Mouse (Mus musculus) midbrain, embryonic 13.5 days (tissue): Measurements from ENCODE around the gene Ppp1r3e. TPM values are rescaled to one million over a fixed set of nuclear protein-coding genes. Genes with fewer than 3 reads are reported as not detected.

Source experiments
- ATAC-seq: fragments of 200-750 bp; cut with Nextera tagmentation; 2 replicates; pipeline ENCODE4 v1.8.0; 2017; ENCODE audit warnings: mild to moderate bottlenecking, moderate TSS enrichment, moderate library complexity
- H3K27ac ChIP-seq: fragments of 300-500 bp; sonication (generic); 2 replicates; pipeline ENCODE4 v1.5.1; 2015; ENCODE audit warnings: inconsistent platforms, mild to moderate bottlenecking, moderate library complexity
- H3K27me3 ChIP-seq: fragments of 300-500 bp; sonication (generic); 2 replicates; pipeline ENCODE4 v1.6.1; 2015; ENCODE audit warnings: mild to moderate bottlenecking, inconsistent platforms
- H3K36me3 ChIP-seq: fragments of 300-500 bp; sonication (generic); 2 replicates; pipeline ENCODE4 v1.6.1; 2015; ENCODE audit warnings: mild to moderate bottlenecking, inconsistent platforms
- H3K4me1 ChIP-seq: fragments of 300-500 bp; sonication (generic); replicated peaks from 2 replicates; pipeline ENCODE4 v1.6.1; 2015; ENCODE audit warnings: inconsistent platforms
- H3K4me2 ChIP-seq: fragments of 300-500 bp; sonication (generic); replicated peaks from 2 replicates; pipeline ENCODE4 v1.6.1; 2015; ENCODE audit warnings: moderate library complexity, mild to moderate bottlenecking, inconsistent platforms
- H3K4me3 ChIP-seq: fragments of 300-500 bp; sonication (generic); replicated peaks from 2 replicates; pipeline ENCODE4 v1.5.1; 2015; ENCODE audit warnings: mild to moderate bottlenecking, inconsistent platforms
- H3K9ac ChIP-seq: fragments of 300-500 bp; sonication (generic); replicated peaks from 2 replicates; pipeline ENCODE4 v1.6.1; 2015; ENCODE audit warnings: mild to moderate bottlenecking, inconsistent platforms
- H3K9me3 ChIP-seq: fragments of 300-500 bp; sonication (generic); 2 replicates; pipeline ENCODE4 v1.6.1; 2016; ENCODE audit warnings: mild to moderate bottlenecking, inconsistent platforms
- WGBS: fragments of 180-500 bp; shearing (Covaris S2); methylation state at CpG from one replicate; pipeline ENCODE4 v1.1.7; 2015; 5-methylcytosine and 5-hydroxymethylcytosine counted together
- polyA plus RNA-seq: library from polyadenylated mRNA; unstranded; fragments of >200 nt; fragmentation: Nextera tagmentation; extraction: Ambion mirVana; gene quantifications from 2 replicates; pipeline ENCODE4 v1.2.1, GENCODE M21; 2015

The Ppp1r3e gene
- polyA plus RNA-seq, 1 experiment from 2014 or later: 0.98 TPM

DNA sequence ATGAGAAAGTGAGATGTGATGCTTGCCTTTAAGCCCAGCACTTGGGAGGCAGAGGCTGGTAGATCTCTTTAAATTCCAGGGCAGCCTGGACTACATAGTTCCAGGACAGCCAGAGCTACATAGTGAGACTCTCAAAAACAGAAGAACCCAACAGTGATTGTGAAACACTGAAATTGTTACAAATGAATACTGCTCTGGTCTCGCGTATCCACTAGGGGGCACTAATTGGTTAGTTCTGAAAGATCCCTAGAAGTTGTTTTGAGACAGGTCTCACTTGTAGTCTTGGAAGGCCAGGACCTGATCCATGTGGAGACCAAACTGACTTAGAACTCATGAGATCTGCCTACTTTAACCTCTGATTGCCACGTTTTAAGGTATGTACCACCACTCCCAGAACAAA is 23.0 kb upstream of the Ppp1r3e start:
- H3K4me2 ChIP-seq: no peak overlapping the region
- ATAC-seq: peak; percentile 63
- WGBS: under 1% methylated on average over 3 of the region's 3 CpGs

DNA sequence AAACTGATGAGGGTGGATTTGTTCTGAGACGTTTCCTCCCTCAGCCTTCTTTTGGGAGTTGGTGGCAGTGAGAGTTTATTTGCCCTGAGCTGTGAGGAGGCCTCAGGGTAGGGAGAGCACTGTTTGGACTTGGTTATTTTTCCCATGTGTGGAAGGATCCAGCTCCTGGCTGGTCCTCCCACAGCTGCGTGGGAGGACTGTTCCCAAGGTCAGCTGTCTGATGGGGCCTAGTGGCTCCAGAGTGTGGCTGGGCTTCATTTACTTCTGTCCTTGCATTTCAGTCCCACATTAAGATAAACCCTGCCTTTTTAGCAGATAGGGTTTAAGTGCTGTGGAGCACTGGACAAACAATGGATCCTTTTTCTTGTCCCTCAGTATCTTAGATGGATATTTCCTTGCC is 20.1 kb upstream of the Ppp1r3e start:
- no peak overlapping the region; the same call in 1 of the 2 replicates for H3K4me3 ChIP-seq
- no peak overlapping the region for H3K9ac ChIP-seq
- H3K36me3 ChIP-seq: peaks cover 37% of the 10 kb centered on the region
- no peak overlapping the region for H3K4me2 ChIP-seq
- no peaks in the 10 kb centered on the region for H3K9me3 ChIP-seq
- peaks cover 29% of the 10 kb centered on the region for H3K4me1 ChIP-seq
- 70% methylated on average over 2 of the region's 2 CpGs for WGBS
- H3K27ac ChIP-seq: no peak overlapping the region
- H3K27me3 ChIP-seq: no peaks in the 10 kb centered on the region
- no peak for ATAC-seq

More for the DNA sequence above, 23.0 kb upstream of the Ppp1r3e start:
- H3K27me3 ChIP-seq: no peaks in the 10 kb centered on the region
- peaks cover 55% of the 10 kb centered on the region for H3K36me3 ChIP-seq
- peaks cover 20% of the 10 kb centered on the region for H3K4me1 ChIP-seq
- H3K9ac ChIP-seq: no peak overlapping the region
- no peak overlapping the region for H3K4me3 ChIP-seq
- no peaks in the 10 kb centered on the region for H3K9me3 ChIP-seq
- peak overlapping the region; percentile 1; the same call in 1 of the 2 replicates for H3K27ac ChIP-seq

GRCm38 (mm10) chr14:54894296-54895151 is 17.2 kb upstream of the Ppp1r3e start:
- Histone ChIP-seq H3K36me3 (peaks cover 37% of the 10 kb centered on the region), H3K4me2 (peak overlapping the region; percentile 66), H3K9me3 (no peaks in the 10 kb centered on the region), H3K9ac (peak overlapping the region; percentile 100), H3K27me3 (no peaks in the 10 kb centered on the region), H3K27ac (peak overlapping the region; percentile 97), H3K4me3 (peak overlapping the region; percentile 92), H3K4me1 (peaks cover 29% of the 10 kb centered on the region)
- peak; percentile 60; the same call in 1 of the 2 replicates for ATAC-seq
- under 1% methylated on average over 53 of the region's 54 CpGs for WGBS

GRCm38 (mm10) chr14:54893651-54894181 is 16.4 kb upstream of the Ppp1r3e start:
- peak overlapping the region; percentile 97 for H3K27ac ChIP-seq
- H3K4me2 ChIP-seq: peak overlapping the region; percentile 51
- ATAC-seq: peak; percentile 99
- peaks cover 29% of the 10 kb centered on the region for H3K4me1 ChIP-seq
- peaks cover 31% of the 10 kb centered on the region for H3K36me3 ChIP-seq
- peak overlapping the region; percentile 92 for H3K4me3 ChIP-seq
- H3K9me3 ChIP-seq: no peaks in the 10 kb centered on the region
- peak overlapping the region; percentile 100 for H3K9ac ChIP-seq
- no peaks in the 10 kb centered on the region for H3K27me3 ChIP-seq
- under 1% methylated on average over 38 of the region's 38 CpGs for WGBS

DNA sequence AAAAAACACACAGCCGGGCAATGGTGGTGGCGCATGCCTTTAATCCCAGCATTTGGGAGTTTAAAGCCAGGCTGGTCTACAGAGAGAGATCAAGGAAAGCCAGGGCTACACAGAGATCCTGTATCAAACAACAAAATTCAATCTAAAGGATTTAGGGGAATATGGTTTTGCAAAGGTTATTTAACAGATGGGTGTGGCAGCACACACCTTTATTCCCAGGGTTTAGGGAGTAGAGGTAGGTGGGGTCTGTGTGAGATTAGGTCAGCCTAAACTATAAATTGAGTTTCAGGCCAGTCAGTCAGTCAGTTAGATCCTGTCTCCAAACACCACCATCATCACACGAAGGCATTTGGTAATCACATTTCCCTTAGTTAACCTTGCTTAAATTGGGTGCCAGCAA is 14.8 kb upstream of the Ppp1r3e start, which contains the start of gene Pabpn1:
Pabpn1 (plus strand) TSS at position 301 of the 400 bp plus-strand sequence.
- Histone ChIP-seq H3K4me2 (peak within 1 kb of the TSS; percentile 51), H3K4me1 (peaks cover 23% of the 10 kb centered on the region), H3K9ac (peak within 1 kb of the TSS; percentile 2; the same call in 1 of the 2 replicates), H3K36me3 (peaks cover 21% of the 10 kb centered on the region), H3K4me3 (peak within 1 kb of the TSS; percentile 40), H3K9me3 (no peaks in the 10 kb centered on the region), H3K27ac (peak within 1 kb of the TSS; percentile 69), H3K27me3 (no peaks in the 10 kb centered on the region)
- 93% methylated on average over 3 of the region's 3 CpGs for WGBS
- no peak for ATAC-seq

DNA sequence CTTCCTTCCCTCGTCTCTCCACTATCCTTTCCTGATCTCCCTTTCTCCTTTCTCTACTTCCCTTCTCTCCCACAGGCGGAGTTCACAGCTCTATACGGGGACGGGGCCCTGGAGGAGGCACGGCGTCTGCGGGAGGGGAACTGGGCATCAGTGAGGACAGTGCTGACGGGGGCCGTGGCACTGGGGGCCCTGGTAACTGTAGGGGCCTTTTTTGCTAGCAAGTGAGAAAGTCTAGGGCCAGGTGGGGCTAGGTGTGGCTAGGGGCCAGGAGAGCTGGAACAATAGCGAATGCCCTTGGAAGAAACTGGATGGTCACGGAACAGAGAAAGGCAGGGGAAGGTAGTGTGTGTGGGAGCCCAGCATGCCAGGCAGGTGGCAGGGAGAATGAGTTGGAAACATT is 8.0 kb upstream of the Ppp1r3e start:
- Histone ChIP-seq H3K36me3 (peaks cover 23% of the 10 kb centered on the region), H3K27ac (no peak overlapping the region), H3K4me3 (peak overlapping the region; percentile 12; the same call in 1 of the 2 replicates), H3K4me1 (peaks cover 24% of the 10 kb centered on the region), H3K4me2 (peak overlapping the region; percentile 79; the same call in 1 of the 2 replicates), H3K27me3 (peaks cover 3% of the 10 kb centered on the region; the same call in 1 of the 2 replicates), H3K9ac (peak overlapping the region; percentile 54), H3K9me3 (no peaks in the 10 kb centered on the region)
- ATAC-seq: no peak
- 89% methylated on average over 11 of the region's 11 CpGs for WGBS

GRCm38 (mm10) chr14:54884022-54884712 is 6.8 kb upstream of the Ppp1r3e start:
- Histone ChIP-seq H3K27ac (peak overlapping the region; percentile 88), H3K9me3 (no peaks in the 10 kb centered on the region), H3K36me3 (peaks cover 23% of the 10 kb centered on the region), H3K4me1 (peaks cover 24% of the 10 kb centered on the region), H3K4me3 (peak overlapping the region; percentile 71), H3K4me2 (peak overlapping the region; percentile 79), H3K27me3 (peaks cover 3% of the 10 kb centered on the region; the same call in 1 of the 2 replicates), H3K9ac (peak overlapping the region; percentile 91)
- no peak for ATAC-seq
- WGBS: 33% methylated on average over 21 of the region's 21 CpGs

DNA sequence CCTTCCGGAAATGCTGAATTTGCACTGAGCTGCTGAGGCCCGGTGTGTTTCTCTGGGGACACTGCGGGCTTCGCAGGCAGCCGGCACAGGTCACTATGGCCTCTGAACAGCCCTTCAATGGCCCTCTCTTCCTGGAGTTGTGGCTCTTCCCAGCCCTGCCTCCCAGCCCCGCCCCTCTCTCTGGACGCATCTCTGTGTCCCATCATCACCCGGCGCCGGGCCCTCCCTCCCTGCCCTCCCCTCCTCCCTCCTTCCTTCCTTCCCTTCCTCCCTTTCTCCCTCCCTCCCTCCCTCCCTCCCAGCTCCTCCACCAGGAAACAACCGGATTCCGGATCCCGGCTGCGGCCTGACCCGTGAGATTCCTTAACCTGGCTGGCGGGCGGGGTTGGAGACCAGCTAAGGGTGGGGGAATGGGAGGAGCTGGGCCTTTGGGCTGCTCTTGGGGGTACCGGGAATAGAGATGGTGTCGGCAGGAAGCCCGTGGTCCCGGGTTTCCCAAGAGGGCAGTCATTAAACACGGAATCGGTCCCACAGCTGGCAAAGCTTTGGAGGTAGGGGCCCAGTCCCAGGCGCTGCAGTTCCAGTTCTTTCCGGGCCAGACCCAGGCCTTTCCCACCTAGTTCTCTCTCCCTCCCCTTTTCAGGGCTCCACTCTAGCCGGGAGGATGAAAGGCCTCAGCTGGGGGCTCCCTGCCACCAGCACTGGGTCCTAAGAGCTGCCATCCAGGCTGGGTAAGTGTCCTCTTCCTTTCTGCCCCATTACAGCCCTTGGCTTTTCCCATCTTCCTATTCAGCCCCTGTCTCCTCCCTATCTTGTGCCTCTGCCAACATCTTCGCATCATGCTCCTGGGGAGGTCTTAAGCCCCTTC is 6.0 kb upstream of the Ppp1r3e start, which contains the start of the genes Bcl2l2 and Gm20521:
Bcl2l2 (plus strand) TSS at position 224 of the 868 bp plus-strand sequence.
Gm20521 (plus strand) TSS at position 288 of the 868 bp plus-strand sequence.
- under 1% methylated on average over 27 of the region's 27 CpGs for WGBS

DNA sequence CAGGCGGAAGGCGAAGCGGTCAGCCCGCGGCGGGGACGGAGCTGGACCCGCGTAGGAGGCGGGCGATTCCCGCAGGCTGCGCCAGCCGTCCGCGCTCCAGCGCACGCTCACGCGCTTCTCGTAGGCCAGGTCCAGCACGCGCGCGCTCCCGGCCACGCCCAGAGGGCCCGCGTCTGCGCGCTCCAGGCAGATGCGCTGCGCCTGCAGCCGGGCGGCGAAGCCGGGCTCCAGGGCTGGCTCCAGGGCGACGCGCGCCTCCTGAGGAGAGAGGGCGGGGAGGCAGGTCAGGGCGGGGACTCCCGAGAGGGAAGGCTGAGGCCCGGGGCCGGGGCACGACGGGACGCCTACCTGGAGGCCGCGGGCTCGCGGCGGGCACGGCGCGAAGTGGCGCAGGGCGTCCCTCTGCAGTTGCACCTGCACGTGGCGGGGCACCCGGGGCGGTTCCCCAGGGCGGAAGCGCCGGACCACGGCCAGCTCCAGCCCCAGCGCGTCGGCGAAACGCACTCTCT is 757 bp downstream of the Ppp1r3e start:
- peak overlapping the region; percentile 88 for H3K9ac ChIP-seq
- peak overlapping the region; percentile 97 for H3K4me2 ChIP-seq
- H3K36me3 ChIP-seq: no peaks in the 10 kb centered on the region; the same call in 1 of the 2 replicates
- peaks cover 9% of the 10 kb centered on the region; the same call in 1 of the 2 replicates for H3K27me3 ChIP-seq
- H3K9me3 ChIP-seq: no peaks in the 10 kb centered on the region
- under 1% methylated on average over 50 of the region's 72 CpGs for WGBS
- ATAC-seq: peak; percentile 91
- H3K4me1 ChIP-seq: peaks cover 18% of the 10 kb centered on the region
- H3K27ac ChIP-seq: peak overlapping the region; percentile 92
- H3K4me3 ChIP-seq: peak overlapping the region; percentile 70

More for the DNA sequence above, 6.0 kb upstream of the Ppp1r3e start, which contains the start of the genes Bcl2l2 and Gm20521:
- Histone ChIP-seq H3K4me2 (peak within 1 kb of the TSS; percentile 79), H3K27me3 (peaks cover 6% of the 10 kb centered on the region; the same call in 1 of the 2 replicates), H3K27ac (peak within 1 kb of the TSS; percentile 88), H3K9me3 (no peaks in the 10 kb centered on the region), H3K4me1 (peaks cover 24% of the 10 kb centered on the region), H3K36me3 (peaks cover 23% of the 10 kb centered on the region), H3K4me3 (peak within 1 kb of the TSS; percentile 71), H3K9ac (peak within 1 kb of the TSS; percentile 91)
- peak; percentile 89 for ATAC-seq

- Histone ChIP-seq H3K4me2 (peak overlapping the region; percentile 97), H3K4me3 (peak overlapping the region; percentile 70), H3K9me3 (no peaks in the 10 kb centered on the region), H3K4me1 (peaks cover 18% of the 10 kb centered on the region), H3K27ac (peak overlapping the region; percentile 92), H3K36me3 (no peaks in the 10 kb centered on the region; the same call in 1 of the 2 replicates), H3K9ac (peak overlapping the region; percentile 88), H3K27me3 (peaks cover 6% of the 10 kb centered on the region; the same call in 1 of the 2 replicates)
- peak; percentile 68 for ATAC-seq
- 2% methylated on average over 36 of the region's 36 CpGs for WGBS
These were observed 1.4 kb downstream of the Ppp1r3e start for GRCm38 (mm10) chr14:54875844-54876538.
